Mouse (Mus musculus) midbrain, embryonic 12.5 days (tissue): ENCODE results near the gene Napsa. TPM values are rescaled to one million over a fixed set of nuclear protein-coding genes. Genes with fewer than 3 reads are reported as not detected.

ENCODE experiments used
- ATAC-seq: fragments of 200-750 bp; cut with Nextera tagmentation; 2 replicates; pipeline ENCODE4 v1.8.0; 2017; ENCODE audit warnings: low read depth, moderate TSS enrichment, moderate library complexity; ENCODE audit not compliant: low FRiP score
- H3K27ac ChIP-seq: fragments of 300-500 bp; sonication (generic); replicated peaks from 2 replicates; pipeline ENCODE4 v1.5.1; 2016; ENCODE audit warnings: mild to moderate bottlenecking
- H3K27me3 ChIP-seq: fragments of 300-500 bp; sonication (generic); 2 replicates; pipeline ENCODE4 v1.6.1; 2016; ENCODE audit warnings: mild to moderate bottlenecking
- H3K36me3 ChIP-seq: fragments of 300-500 bp; sonication (generic); 2 replicates; pipeline ENCODE4 v1.6.1; 2016
- H3K4me1 ChIP-seq: fragments of 300-500 bp; sonication (generic); 2 replicates; pipeline ENCODE4 v1.6.1; 2016
- H3K4me2 ChIP-seq: fragments of 300-500 bp; sonication (generic); replicated peaks from 2 replicates; pipeline ENCODE4 v1.6.1; 2016; ENCODE audit warnings: mild to moderate bottlenecking, moderate library complexity
- H3K4me3 ChIP-seq: fragments of 300-500 bp; sonication (generic); 2 replicates; pipeline ENCODE4 v1.5.1; 2016; ENCODE audit warnings: mild to moderate bottlenecking
- H3K9ac ChIP-seq: fragments of 300-500 bp; sonication (generic); replicated peaks from 2 replicates; pipeline ENCODE4 v1.6.1; 2016; ENCODE audit warnings: mild to moderate bottlenecking, moderate library complexity
- H3K9me3 ChIP-seq: fragments of 300-500 bp; sonication (generic); 2 replicates; pipeline ENCODE4 v1.6.1; 2016; ENCODE audit warnings: mild to moderate bottlenecking
- WGBS: fragments of 180-500 bp; shearing (Covaris S2); methylation state at CpG from one replicate; pipeline ENCODE4 v1.1.7; 2016; 5-methylcytosine and 5-hydroxymethylcytosine counted together
- polyA plus RNA-seq: library from polyadenylated mRNA; unstranded; fragments of >200 nt; fragmentation: Nextera tagmentation; extraction: Ambion mirVana; gene quantifications from 2 replicates; pipeline ENCODE4 v1.2.1, GENCODE M21; 2016

The Napsa gene
- polyA plus RNA-seq, 1 experiment from 2014 or later = 0.45 TPM

- no peaks in the 10 kb centered on the region for H3K36me3 ChIP-seq
- H3K4me1 ChIP-seq = peaks cover 35% of the 10 kb centered on the region
- 0 out of 2 replicates have a peak overlapping the region, but pooled peaks have one; percentile 9 for H3K4me3 ChIP-seq
- peak overlapping the region; percentile 52 for H3K4me2 ChIP-seq
- 3% methylated on average over 20 of the region's 20 CpGs for WGBS
- ATAC-seq = no peak
- peaks cover 70% of the 10 kb centered on the region for H3K27me3 ChIP-seq
- no peak overlapping the region for H3K27ac ChIP-seq
- H3K9me3 ChIP-seq = 0 out of 2 replicates have a peak, but pooled peaks cover 3% of the 10 kb centered on the region
- no peak overlapping the region for H3K9ac ChIP-seq
These were observed 31.1 kb downstream of the Napsa start for GRCm38 (mm10) chr7:44603186-44603855.

GRCm38 (mm10) chr7:44604139-44604606 lies 32.0 kb downstream of the Napsa start:
- Histone ChIP-seq H3K4me2 (peak overlapping the region; percentile 52), H3K27ac (no peak overlapping the region), H3K4me3 (peak overlapping the region; percentile 31), H3K9me3 (0 out of 2 replicates have a peak, but pooled peaks cover 3% of the 10 kb centered on the region), H3K4me1 (peaks cover 35% of the 10 kb centered on the region), H3K9ac (0 out of 2 replicates have a peak overlapping the region, but pooled peaks have one; percentile 24), H3K27me3 (peaks cover 78% of the 10 kb centered on the region), H3K36me3 (no peaks in the 10 kb centered on the region)
- peak; percentile 51 for ATAC-seq
- WGBS = under 1% methylated on average over 19 of the region's 25 CpGs

- H3K27ac ChIP-seq = no peak overlapping the region
- H3K4me3 ChIP-seq = peak overlapping the region; percentile 31
- peaks cover 35% of the 10 kb centered on the region for H3K4me1 ChIP-seq
- 0 out of 2 replicates have a peak, but pooled peaks cover 3% of the 10 kb centered on the region for H3K9me3 ChIP-seq
- peaks cover 78% of the 10 kb centered on the region for H3K27me3 ChIP-seq
- ATAC-seq = 0 out of 2 replicates have a peak, but pooled peaks have one; percentile 5
- H3K4me2 ChIP-seq = peak overlapping the region; percentile 52
- 0 out of 2 replicates have a peak overlapping the region, but pooled peaks have one; percentile 24 for H3K9ac ChIP-seq
- no peaks in the 10 kb centered on the region for H3K36me3 ChIP-seq
- WGBS = 1% methylated on average over 8 of the region's 8 CpGs
These were observed 32.4 kb downstream of the Napsa start for GRCm38 (mm10) chr7:44604619-44605018.

GRCm38 (mm10) chr7:44605436-44605835 lies 33.3 kb downstream of the Napsa start:
- Histone ChIP-seq H3K4me1 (peaks cover 35% of the 10 kb centered on the region), H3K4me2 (no peak overlapping the region), H3K4me3 (no peak overlapping the region), H3K9ac (no peak overlapping the region), H3K27ac (no peak overlapping the region), H3K27me3 (peaks cover 78% of the 10 kb centered on the region), H3K9me3 (0 out of 2 replicates have a peak, but pooled peaks cover 3% of the 10 kb centered on the region), H3K36me3 (no peaks in the 10 kb centered on the region)
- no peak for ATAC-seq
- 29% methylated on average over 7 of the region's 7 CpGs for WGBS

- Histone ChIP-seq H3K36me3 (no peaks in the 10 kb centered on the region), H3K9ac (no peak overlapping the region), H3K4me2 (no peak overlapping the region), H3K27ac (no peak overlapping the region), H3K4me3 (no peak overlapping the region), H3K9me3 (0 out of 2 replicates have a peak, but pooled peaks cover 3% of the 10 kb centered on the region), H3K27me3 (peaks cover 69% of the 10 kb centered on the region), H3K4me1 (peaks cover 34% of the 10 kb centered on the region)
- whole genome bisulfite sequencing = 9% methylated on average over 29 of the region's 29 CpGs
- ATAC-seq = no peak
These were observed 34.2 kb downstream of the Napsa start for GRCm38 (mm10) chr7:44606171-44606901.

- WGBS = 86% methylated on average over 7 of the region's 7 CpGs
- H3K9me3 ChIP-seq = 0 out of 2 replicates have a peak, but pooled peaks cover 3% of the 10 kb centered on the region
- H3K27ac ChIP-seq = no peak overlapping the region
- no peaks in the 10 kb centered on the region for H3K36me3 ChIP-seq
- peaks cover 46% of the 10 kb centered on the region for H3K27me3 ChIP-seq
- H3K9ac ChIP-seq = no peak overlapping the region
- no peak overlapping the region for H3K4me2 ChIP-seq
- H3K4me1 ChIP-seq = 0 out of 2 replicates have a peak, but pooled peaks cover 6% of the 10 kb centered on the region
- H3K4me3 ChIP-seq = no peak overlapping the region
- ATAC-seq = no peak
These were observed 40.0 kb downstream of the Napsa start for GRCm38 (mm10) chr7:44612192-44612591.

- Histone ChIP-seq H3K27me3 (peaks cover 32% of the 10 kb centered on the region), H3K36me3 (no peaks in the 10 kb centered on the region), H3K4me1 (0 out of 2 replicates have a peak, but pooled peaks cover 6% of the 10 kb centered on the region), H3K9ac (no peak overlapping the region), H3K27ac (no peak overlapping the region), H3K9me3 (0 out of 2 replicates have a peak, but pooled peaks cover 4% of the 10 kb centered on the region), H3K4me2 (peak overlapping the region; percentile 9; the same call in 1 of the 2 replicates), H3K4me3 (no peak overlapping the region)
- ATAC-seq = no peak
- 7% methylated on average over 20 of the region's 20 CpGs for WGBS
These were observed 42.0 kb downstream of the Napsa start for GRCm38 (mm10) chr7:44614041-44614688.

GRCm38 (mm10) chr7:44615309-44615708 lies 43.1 kb downstream of the Napsa start:
- Histone ChIP-seq H3K4me2 (no peak overlapping the region), H3K9ac (no peak overlapping the region), H3K36me3 (no peaks in the 10 kb centered on the region), H3K4me1 (0 out of 2 replicates have a peak, but pooled peaks cover 6% of the 10 kb centered on the region), H3K27me3 (peaks cover 32% of the 10 kb centered on the region), H3K9me3 (0 out of 2 replicates have a peak, but pooled peaks cover 4% of the 10 kb centered on the region), H3K4me3 (no peak overlapping the region), H3K27ac (no peak overlapping the region)
- WGBS = 18% methylated on average over 10 of the region's 10 CpGs
- ATAC-seq = no peak

GRCm38 (mm10) chr7:44615987-44616386 lies 43.8 kb downstream of the Napsa start:
- Histone ChIP-seq H3K27me3 (peaks cover 32% of the 10 kb centered on the region), H3K36me3 (no peaks in the 10 kb centered on the region), H3K4me2 (no peak overlapping the region), H3K9me3 (0 out of 2 replicates have a peak, but pooled peaks cover 4% of the 10 kb centered on the region), H3K4me1 (0 out of 2 replicates have a peak, but pooled peaks cover 6% of the 10 kb centered on the region), H3K4me3 (no peak overlapping the region), H3K27ac (no peak overlapping the region), H3K9ac (no peak overlapping the region)
- ATAC-seq = no peak
- WGBS = 82% methylated on average over 14 of the region's 14 CpGs

- 0 out of 2 replicates have a peak, but pooled peaks cover 4% of the 10 kb centered on the region for H3K9me3 ChIP-seq
- H3K4me1 ChIP-seq = 0 out of 2 replicates have a peak, but pooled peaks cover 6% of the 10 kb centered on the region
- no peaks in the 10 kb centered on the region for H3K36me3 ChIP-seq
- no peak overlapping the region for H3K27ac ChIP-seq
- ATAC-seq = no peak
- H3K27me3 ChIP-seq = peaks cover 32% of the 10 kb centered on the region
- H3K4me3 ChIP-seq = no peak overlapping the region
- no peak overlapping the region for H3K9ac ChIP-seq
- no peak overlapping the region for H3K4me2 ChIP-seq
- WGBS = 79% methylated on average over 3 of the region's 3 CpGs
These were observed 44.9 kb downstream of the Napsa start for GRCm38 (mm10) chr7:44617059-44617458.

GRCm38 (mm10) chr7:44623714-44624542 lies 51.7 kb downstream of the Napsa start:
- no peak for ATAC-seq
- Histone ChIP-seq H3K4me2 (no peak overlapping the region), H3K27me3 (peaks cover 11% of the 10 kb centered on the region; the same call in 1 of the 2 replicates), H3K9ac (no peak overlapping the region), H3K27ac (no peak overlapping the region), H3K4me1 (no peaks in the 10 kb centered on the region; the same call in 1 of the 2 replicates), H3K9me3 (no peaks in the 10 kb centered on the region), H3K4me3 (no peak overlapping the region), H3K36me3 (no peaks in the 10 kb centered on the region)
- WGBS = 42% methylated on average over 18 of the region's 18 CpGs
